Mouse (Mus musculus) CH12.LX (cell line): Measurements from ENCODE around the gene Kif22. TPM values are rescaled to one million over a fixed set of nuclear protein-coding genes. Genes with fewer than 3 reads are reported as not detected.

Source experiments
- DNase-seq: peaks from one replicate; pipeline ENCODE4 v3.0.0-alpha.2; 2013; ENCODE audit errors: extremely low read depth
- H3K27ac ChIP-seq: 2 replicates; pipeline ENCODE4 v1.5.1; 2012; ENCODE audit warnings: low read depth, mild to moderate bottlenecking, control low read depth, moderate library complexity; ENCODE audit not compliant: insufficient read depth
- H3K27me3 ChIP-seq: replicated peaks from 2 replicates; pipeline ENCODE3; 2012; ENCODE audit warnings: inconsistent platforms
- H3K36me3 ChIP-seq, 2 experiments: replicated peaks in 1 of 2; 2 replicates each; pipeline versions ENCODE3 to v1.6.1; 2012; ENCODE audit warnings: inconsistent platforms in 1 of 2, low read length in 1 of 2, mild to moderate bottlenecking in 1 of 2, mixed read lengths in 1 of 2, moderate library complexity in 1 of 2; ENCODE audit not compliant: control insufficient read depth in 1 of 2, insufficient read depth in 1 of 2
- H3K4me1 ChIP-seq, 2 experiments: 2 replicates each; pipeline ENCODE4 v1.6.1; 2012; ENCODE audit warnings: inconsistent platforms in 1 of 2, moderate library complexity in 1 of 2; ENCODE audit not compliant: insufficient read depth in 2 of 2, control insufficient read depth in 1 of 2
- H3K4me2 ChIP-seq: 2 replicates; pipeline ENCODE4 v1.6.1; 2012; ENCODE audit warnings: low read depth, mild to moderate bottlenecking, control low read depth; ENCODE audit not compliant: poor library complexity, insufficient read depth, severe bottlenecking
- H3K4me3 ChIP-seq, 3 experiments: fragments of 150-350 bp in 1 of 3; sonication (generic) in 1 of 3; replicated peaks in 1 of 3; 2 replicates each; pipeline versions ENCODE3 to v1.5.1; 2011 to 2012; ENCODE audit warnings: low read depth in 2 of 3, low read length in 2 of 3, mild to moderate bottlenecking in 2 of 3, moderate library complexity in 2 of 3, control low read depth in 1 of 3, improper control_type of control experiment in 1 of 3, inconsistent platforms in 1 of 3, mixed read lengths in 1 of 3; ENCODE audit not compliant: poor library complexity in 1 of 3
- H3K79me2 ChIP-seq: replicated peaks from 2 replicates; pipeline ENCODE4 v1.6.1; 2012; ENCODE audit warnings: mild to moderate bottlenecking, moderate library complexity; ENCODE audit not compliant: control insufficient read depth, poor library complexity, insufficient read depth, severe bottlenecking; ENCODE audit errors: extremely low read depth
- H3K9ac ChIP-seq: 2 replicates; pipeline ENCODE4 v1.6.1; 2012; ENCODE audit warnings: low read depth, mild to moderate bottlenecking, control low read depth, moderate library complexity; ENCODE audit not compliant: insufficient read depth
- H3K9me3 ChIP-seq: replicated peaks from 2 replicates; pipeline ENCODE3; 2012; ENCODE audit warnings: low read length, inconsistent platforms, mixed read lengths
- BHLHE40 ChIP-seq: IDR thresholded peaks from 2 replicates; pipeline ENCODE4 v1.6.1; 2011; ENCODE audit warnings: mild to moderate bottlenecking, low read depth, low read length, improper control_type of control experiment
- CHD1 ChIP-seq: IDR thresholded peaks from 2 replicates; pipeline ENCODE4 v1.6.1; 2012; ENCODE audit warnings: low read depth, low read length, improper control_type of control experiment, inconsistent platforms
- CHD2 ChIP-seq: IDR thresholded peaks from 2 replicates; pipeline ENCODE4 v1.6.1; 2011; ENCODE audit warnings: low read length, improper control_type of control experiment
- CTCF ChIP-seq, 2 experiments: IDR thresholded peaks in 1 of 2; conservative IDR thresholded peaks in 1 of 2; 2 replicates each; pipeline ENCODE4 v1.5.1; 2011 to 2012; ENCODE audit warnings: low read depth in 2 of 2, low read length in 2 of 2, improper control_type of control experiment in 1 of 2, inconsistent platforms in 1 of 2, mild to moderate bottlenecking in 1 of 2, moderate library complexity in 1 of 2
- GABPA ChIP-seq: IDR thresholded peaks from 2 replicates; pipeline ENCODE4 v1.6.1; 2012; ENCODE audit warnings: low read depth, low read length, improper control_type of control experiment, inconsistent platforms; ENCODE audit not compliant: insufficient replicate concordance
- JUN ChIP-seq: IDR thresholded peaks from 2 replicates; pipeline ENCODE4 v1.6.1; 2011; ENCODE audit warnings: low read depth, mild to moderate bottlenecking, low read length, improper control_type of control experiment, moderate library complexity; ENCODE audit not compliant: insufficient read depth
- JUND ChIP-seq: conservative IDR thresholded peaks from 2 replicates; pipeline ENCODE4 v1.6.1; 2011; ENCODE audit warnings: low read depth, low read length, improper control_type of control experiment
- KAT2A ChIP-seq: IDR thresholded peaks from 2 replicates; pipeline ENCODE4 v1.6.1; 2012; ENCODE audit warnings: low read length, improper control_type of control experiment, inconsistent platforms; ENCODE audit not compliant: insufficient replicate concordance
- MAFK ChIP-seq: IDR thresholded peaks from 2 replicates; pipeline ENCODE4 v1.6.1; 2011; ENCODE audit warnings: low read length, improper control_type of control experiment; ENCODE audit not compliant: insufficient replicate concordance
- MAX ChIP-seq: IDR thresholded peaks from 2 replicates; pipeline ENCODE4 v1.6.1; 2011; ENCODE audit warnings: low read length, improper control_type of control experiment
- MEF2A ChIP-seq: IDR thresholded peaks from 2 replicates; pipeline ENCODE4 v1.6.1; 2014; ENCODE audit warnings: low read depth, mild to moderate bottlenecking, inconsistent platforms, low read length, improper control_type of control experiment, borderline replicate concordance
- MXI1 ChIP-seq: IDR thresholded peaks from 2 replicates; pipeline ENCODE4 v1.6.1; 2011; ENCODE audit warnings: mild to moderate bottlenecking, low read depth, low read length, improper control_type of control experiment
- MYC ChIP-seq: IDR thresholded peaks from 2 replicates; pipeline ENCODE4 v1.6.1; 2011; ENCODE audit warnings: low read depth, mild to moderate bottlenecking, improper control_type of control experiment, low read length
- NELFE ChIP-seq: IDR thresholded peaks from 2 replicates; pipeline ENCODE4 v1.6.1; 2011; ENCODE audit warnings: low read depth, low read length, improper control_type of control experiment
- PAX5 ChIP-seq: IDR thresholded peaks from 2 replicates; pipeline ENCODE4 v1.6.1; 2012; ENCODE audit warnings: low read length, inconsistent platforms, mixed read lengths
- POLR2A ChIP-seq: IDR thresholded peaks from 2 replicates; pipeline ENCODE4 v1.6.1; 2011; ENCODE audit warnings: low read depth, mild to moderate bottlenecking, improper control_type of control experiment, low read length
- RAD21 ChIP-seq: IDR thresholded peaks from 2 replicates; pipeline ENCODE4 v1.6.1; 2011; ENCODE audit warnings: low read depth, mild to moderate bottlenecking, low read length, improper control_type of control experiment, moderate library complexity
- SMC3 ChIP-seq: IDR thresholded peaks from 2 replicates; pipeline ENCODE4 v1.6.1; 2011; ENCODE audit warnings: low read depth, low read length, improper control_type of control experiment
- TBP ChIP-seq: conservative IDR thresholded peaks from 2 replicates; pipeline ENCODE4 v1.6.1; 2011; ENCODE audit warnings: low read depth, low read length, improper control_type of control experiment
- TCF12 ChIP-seq: IDR thresholded peaks from 2 replicates; pipeline ENCODE4 v1.6.1; 2014; ENCODE audit warnings: low read depth, mild to moderate bottlenecking, inconsistent platforms, low read length, improper control_type of control experiment
- USF1 ChIP-seq: IDR thresholded peaks from 2 replicates; pipeline ENCODE4 v1.6.1; 2014; ENCODE audit warnings: low read depth, mild to moderate bottlenecking, inconsistent platforms, low read length, improper control_type of control experiment
- USF2 ChIP-seq: conservative IDR thresholded peaks from 2 replicates; pipeline ENCODE4 v1.6.1; 2011; ENCODE audit warnings: low read depth, low read length, improper control_type of control experiment
- ZMIZ1 ChIP-seq: IDR thresholded peaks from 2 replicates; pipeline ENCODE4 v1.6.1; 2012; ENCODE audit warnings: low read depth, mild to moderate bottlenecking, inconsistent platforms, low read length, improper control_type of control experiment
- ZNF384 ChIP-seq: IDR thresholded peaks from 2 replicates; pipeline ENCODE4 v1.6.1; 2012; ENCODE audit warnings: low read depth, low read length, improper control_type of control experiment, inconsistent platforms
- dilution Hi-C: fragments of 300-500 bp; cut with MboI; formaldehyde crosslinking; loops from 2 replicates; pipeline ENCODE4 v1.14.3; 2020; ENCODE audit warnings: low sequenced_read_pairs; ENCODE audit not compliant: extremely low pct_unique_long_range_greater_than_20kb, extremely low pct_ligation_motif_present
- in situ Hi-C: fragments of 300-500 bp; cut with MboI; formaldehyde crosslinking; loops from 3 replicates; pipeline ENCODE4 v1.14.3; 2019; ENCODE audit warnings: low sequenced_read_pairs, low pct_ligation_motif_present, low pct_unique_long_range_greater_than_20kb, mixed read lengths
- polyA plus RNA-seq: library from polyadenylated mRNA; unstranded; fragments of >175 nt; gene quantifications from 2 replicates; pipeline ENCODE4 v1.2.1, GENCODE M21; 2012; ENCODE audit warnings: low read depth; ENCODE audit not compliant: insufficient read length
- total RNA-seq, 2 experiments: library from RNA; depleted of rRNA; stranded (reverse); fragments of 300-350 nt in 1 of 2; fragments of >200 nt in 1 of 2; gene quantifications; 2 replicates each; pipeline ENCODE4 v1.2.3; 2012 to 2014

Gene Kif22
- total and polyA plus RNA-seq, 3 experiments = 54.2 to 86.2 (median 58.1) TPM

DNA sequence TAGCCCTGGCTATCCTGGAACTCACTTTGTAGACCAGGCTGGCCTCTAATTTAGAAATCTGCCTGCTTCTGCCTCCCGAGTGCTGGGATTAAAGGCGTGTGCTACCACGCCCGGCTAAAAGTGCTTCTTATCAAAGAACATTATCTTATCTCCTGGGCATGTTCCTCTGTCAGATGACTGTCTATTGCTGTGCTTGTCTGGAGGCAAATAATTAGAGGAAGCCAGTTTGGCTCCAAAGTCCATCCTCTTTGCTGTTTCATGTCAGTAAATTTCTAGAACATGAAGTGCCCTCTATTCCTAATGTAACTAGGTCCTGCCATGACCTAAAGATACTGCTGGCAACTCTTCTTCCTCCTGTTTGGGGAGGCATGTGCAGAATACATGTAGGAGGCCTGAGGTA, 60.2 kb downstream of the Kif22 start:
- dilution Hi-C loops (no loop called here), in situ Hi-C loops (loop anchor here (5.0 to 25.0 kb wide), 2 partner anchors 35 to 805 kb away; partner anchors contain the start of genes Asphd1, Gm49388 and Setd1a)
- H3K4me2 ChIP-seq = no peak overlapping the region
- DNase-seq = no peak
- H3K36me3 ChIP-seq = peaks cover 32 to 88% of the 10 kb centered on the region in 2 experiments
- peaks cover 9% of the 10 kb centered on the region for H3K79me2 ChIP-seq
- H3K9ac ChIP-seq = no peak overlapping the region
- no peak overlapping the region for H3K27ac ChIP-seq
- H3K4me3 ChIP-seq = no peak overlapping the region
- H3K4me1 ChIP-seq = peaks cover 10 to 29% of the 10 kb centered on the region in 2 experiments
- H3K27me3 ChIP-seq = no peaks in the 10 kb centered on the region
- no peaks in the 10 kb centered on the region for H3K9me3 ChIP-seq
- TF ChIP-seq JUND (no peak), KAT2A (no peak), POLR2A (no peak), SMC3 (no peak), ZMIZ1 (no peak), GABPA (no peak), RAD21 (no peak), USF1 (no peak), MYC (no peak), USF2 (no peak), ZNF384 (no peak)

- H3K4me1 ChIP-seq = peaks cover 10 to 30% of the 10 kb centered on the region in 2 experiments
- in situ Hi-C loops (loop anchor here (5.0 to 25.0 kb wide), 2 partner anchors 34 to 806 kb away; partner anchors contain the start of genes Asphd1, Gm49388 and Setd1a), dilution Hi-C loops (no loop called here)
- no peak overlapping the region for H3K4me2 ChIP-seq
- no peak overlapping the region for H3K4me3 ChIP-seq
- no peak overlapping the region for H3K9ac ChIP-seq
- H3K79me2 ChIP-seq = peaks cover 14% of the 10 kb centered on the region
- TF ChIP-seq POLR2A = no peak
- TF ChIP-seq KAT2A = no peak
- no peak for TF ChIP-seq RAD21
- TF ChIP-seq MXI1 = no peak
- TF ChIP-seq MYC = no peak
- no peak for TF ChIP-seq CTCF (conservative IDR thresholded peaks at IDR 0.05 in 1 of 2, IDR thresholded peaks at IDR 0.05 in 1 of 2; ENCODE audit: low read depth in 2 of 2, low read length in 2 of 2)
- no peak for TF ChIP-seq CHD1
- TF ChIP-seq MAX = no peak
- TF ChIP-seq MAFK = no peak
- no peak for TF ChIP-seq CHD2
- TF ChIP-seq NELFE = no peak
- TF ChIP-seq TBP = no peak
- TF ChIP-seq JUN = no peak
- TF ChIP-seq TCF12 = no peak
- no peak for TF ChIP-seq SMC3
- no peak for TF ChIP-seq MEF2A
- TF ChIP-seq PAX5 = no peak
- no peak for TF ChIP-seq USF1
- no peak for TF ChIP-seq BHLHE40
- H3K36me3 ChIP-seq = peaks cover 28 to 83% of the 10 kb centered on the region in 2 experiments
- H3K9me3 ChIP-seq = no peaks in the 10 kb centered on the region
- H3K27ac ChIP-seq = no peak overlapping the region
- no peak for DNase-seq
- no peaks in the 10 kb centered on the region for H3K27me3 ChIP-seq
These were observed 60.7 kb downstream of the Kif22 start for GRCm38 (mm10) chr7:126981601-126982000.
